Mouse (Mus musculus) E14TG2a.4 (cell line): ENCODE measurements around the gene Tcf7l2.

Experiments used
- H3K27me3 ChIP-seq: 2 replicates; pipeline ENCODE4 v1.6.1; 2014; ENCODE audit warnings: low read length, control low read depth; ENCODE audit not compliant: insufficient read depth
- H3K36me3 ChIP-seq: 2 replicates; pipeline ENCODE4 v1.6.1; 2014; ENCODE audit warnings: low read length, control low read depth; ENCODE audit not compliant: insufficient read depth
- H3K4me1 ChIP-seq: replicated peaks from 2 replicates; pipeline ENCODE4 v1.6.1; 2014; ENCODE audit warnings: low read depth, low read length, control low read depth
- H3K4me3 ChIP-seq: replicated peaks from 2 replicates; pipeline ENCODE4 v1.5.1; 2014; ENCODE audit warnings: mild to moderate bottlenecking, low read length
- H3K9me3 ChIP-seq: 2 replicates; pipeline ENCODE4 v1.6.1; 2014; ENCODE audit warnings: low read length, control low read depth
- CTCF ChIP-seq: conservative IDR thresholded peaks from 2 replicates; pipeline ENCODE4 v1.5.1; 2014; ENCODE audit warnings: low read length
- NANOG ChIP-seq: IDR thresholded peaks from 2 replicates; pipeline ENCODE4 v1.6.1; 2014; ENCODE audit warnings: borderline replicate concordance, low read length, mixed read lengths
- POU5F1 ChIP-seq: IDR thresholded peaks from 2 replicates; pipeline ENCODE4 v1.6.1; 2014; ENCODE audit warnings: low read length, borderline replicate concordance

Tcf7l2 gene

DNA sequence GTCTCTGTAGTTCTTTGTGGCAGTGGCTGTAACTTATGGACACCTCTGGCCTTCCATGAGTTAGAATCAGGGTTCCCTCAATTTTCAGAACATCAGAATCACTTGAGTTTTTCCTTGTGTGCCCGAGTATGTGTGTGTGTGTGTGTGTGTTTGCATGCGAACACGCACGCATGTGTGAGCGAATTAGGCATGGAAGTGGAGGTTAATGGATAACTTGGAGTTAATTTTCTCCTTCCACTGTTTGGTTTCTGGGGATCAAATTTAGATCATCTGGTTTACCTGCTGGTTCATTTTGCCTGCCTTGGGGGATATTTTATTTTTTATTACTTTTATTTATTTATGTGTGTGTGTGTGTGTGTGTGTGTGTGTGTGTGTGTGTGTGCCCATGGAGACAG lies 53.3 kb downstream of the Tcf7l2 start:
- Histone ChIP-seq H3K27me3 (no peaks in the 10 kb centered on the region), H3K4me1 (peaks cover 46% of the 10 kb centered on the region), H3K36me3 (no peaks in the 10 kb centered on the region; the same call in 1 of the 2 replicates), H3K4me3 (no peak overlapping the region), H3K9me3 (no peaks in the 10 kb centered on the region)
- TF ChIP-seq NANOG = no peak
- no peak for TF ChIP-seq POU5F1
- no peak for TF ChIP-seq CTCF

GRCm38 (mm10) chr19:55795349-55795748 lies 53.7 kb downstream of the Tcf7l2 start:
- Histone ChIP-seq H3K9me3 (no peaks in the 10 kb centered on the region), H3K36me3 (no peaks in the 10 kb centered on the region; the same call in 1 of the 2 replicates), H3K4me3 (no peak overlapping the region), H3K27me3 (no peaks in the 10 kb centered on the region), H3K4me1 (peaks cover 46% of the 10 kb centered on the region)
- TF ChIP-seq CTCF (no peak), NANOG (no peak), POU5F1 (no peak)

GRCm38 (mm10) chr19:55797834-55798233 lies 56.2 kb downstream of the Tcf7l2 start:
- H3K9me3 ChIP-seq = no peaks in the 10 kb centered on the region
- no peaks in the 10 kb centered on the region; the same call in 1 of the 2 replicates for H3K36me3 ChIP-seq
- no peaks in the 10 kb centered on the region for H3K27me3 ChIP-seq
- H3K4me3 ChIP-seq = no peak overlapping the region
- no peak for TF ChIP-seq POU5F1
- no peak for TF ChIP-seq CTCF
- no peak for TF ChIP-seq NANOG
- H3K4me1 ChIP-seq = peaks cover 36% of the 10 kb centered on the region

DNA sequence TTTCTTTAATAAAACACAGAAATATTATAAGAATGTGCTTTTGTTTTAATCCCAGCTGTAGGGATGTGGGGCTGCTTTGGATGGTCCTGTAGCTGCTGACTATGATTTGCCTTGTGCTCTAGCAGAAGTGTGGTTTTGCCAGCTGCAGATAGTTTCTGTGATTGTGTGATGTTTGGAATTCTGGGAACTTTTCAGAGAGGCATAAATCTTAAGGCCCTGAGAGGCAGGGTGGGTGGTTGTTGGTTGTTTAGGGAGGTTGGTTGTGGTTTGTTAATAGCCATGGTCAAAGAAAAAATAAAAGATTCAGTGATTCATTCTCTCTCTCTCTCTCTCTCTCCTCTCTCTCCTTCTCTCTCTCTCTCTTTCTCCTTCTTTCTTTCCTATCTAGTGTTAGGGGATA lies 57.8 kb downstream of the Tcf7l2 start:
- TF ChIP-seq CTCF (no peak), POU5F1 (no peak), NANOG (no peak)
- Histone ChIP-seq H3K36me3 (no peaks in the 10 kb centered on the region; the same call in 1 of the 2 replicates), H3K4me3 (no peak overlapping the region), H3K9me3 (no peaks in the 10 kb centered on the region), H3K4me1 (peaks cover 21% of the 10 kb centered on the region), H3K27me3 (no peaks in the 10 kb centered on the region)

GRCm38 (mm10) chr19:55800059-55800458 lies 58.4 kb downstream of the Tcf7l2 start:
- TF ChIP-seq CTCF (no peak), POU5F1 (no peak), NANOG (no peak)
- H3K4me3 ChIP-seq = no peak overlapping the region
- H3K36me3 ChIP-seq = no peaks in the 10 kb centered on the region; the same call in 1 of the 2 replicates
- no peaks in the 10 kb centered on the region for H3K9me3 ChIP-seq
- peaks cover 17% of the 10 kb centered on the region for H3K4me1 ChIP-seq
- H3K27me3 ChIP-seq = no peaks in the 10 kb centered on the region

DNA sequence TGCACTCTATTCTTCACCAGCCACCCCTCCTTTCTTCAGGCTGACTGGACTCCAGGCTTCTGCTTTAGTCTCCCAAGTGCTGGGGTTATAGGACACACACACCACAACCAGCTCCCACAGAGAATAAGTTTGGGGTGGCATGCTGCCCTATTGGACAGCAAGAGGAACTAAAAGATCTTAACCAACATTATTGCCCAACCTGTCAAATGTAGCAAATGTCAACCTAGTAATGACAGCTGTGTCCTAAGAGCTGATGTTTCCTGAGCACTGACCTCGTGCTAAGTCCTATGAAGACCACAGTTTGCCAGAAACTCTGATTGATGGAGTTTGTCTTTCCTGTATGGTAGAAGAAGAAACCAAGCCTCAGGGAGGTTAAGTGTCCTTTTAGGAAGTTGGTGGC lies 61.5 kb downstream of the Tcf7l2 start:
- TF ChIP-seq NANOG (no peak), POU5F1 (no peak), CTCF (no peak)
- no peaks in the 10 kb centered on the region for H3K9me3 ChIP-seq
- peaks cover 25% of the 10 kb centered on the region for H3K4me1 ChIP-seq
- H3K27me3 ChIP-seq = no peaks in the 10 kb centered on the region
- H3K36me3 ChIP-seq = no peaks in the 10 kb centered on the region
- H3K4me3 ChIP-seq = no peak overlapping the region

GRCm38 (mm10) chr19:55803797-55804196 lies 62.2 kb downstream of the Tcf7l2 start:
- no peak for TF ChIP-seq POU5F1
- TF ChIP-seq NANOG = no peak
- TF ChIP-seq CTCF = no peak
- no peaks in the 10 kb centered on the region for H3K9me3 ChIP-seq
- no peak overlapping the region for H3K4me3 ChIP-seq
- no peaks in the 10 kb centered on the region for H3K36me3 ChIP-seq
- H3K4me1 ChIP-seq = peaks cover 20% of the 10 kb centered on the region
- H3K27me3 ChIP-seq = no peaks in the 10 kb centered on the region

DNA sequence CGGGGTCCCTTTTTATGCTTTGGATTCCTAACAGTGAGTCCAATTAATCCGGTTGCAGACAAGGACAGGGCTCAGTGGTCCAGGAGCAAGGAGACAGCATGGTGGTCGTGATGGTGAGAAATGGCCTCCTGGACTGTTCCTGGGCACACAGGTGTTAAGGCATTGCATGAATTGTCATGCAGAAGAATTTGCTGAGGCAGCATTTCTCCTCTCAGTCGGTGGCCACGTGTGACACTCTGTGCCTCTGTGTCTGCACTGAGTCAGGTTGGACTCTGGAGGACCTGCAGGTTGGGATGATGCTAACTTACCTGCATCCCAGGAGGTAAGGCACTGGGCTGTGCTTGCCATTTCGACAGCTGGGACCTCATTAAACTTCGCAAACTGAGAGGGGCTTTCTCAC lies 63.2 kb downstream of the Tcf7l2 start:
- H3K9me3 ChIP-seq = no peaks in the 10 kb centered on the region
- peaks cover 20% of the 10 kb centered on the region for H3K4me1 ChIP-seq
- no peak overlapping the region for H3K4me3 ChIP-seq
- H3K36me3 ChIP-seq = no peaks in the 10 kb centered on the region
- no peaks in the 10 kb centered on the region for H3K27me3 ChIP-seq
- TF ChIP-seq CTCF (no peak), NANOG (no peak), POU5F1 (no peak)
